Mouse (Mus musculus): ENCODE data around the gene Plekhg2. TPM values are rescaled to one million over a fixed set of nuclear protein-coding genes. Genes with fewer than 3 reads are reported as not detected.

Gene Plekhg2
- 130 to 140 TPM (median 135 TPM) in 4 replicates for total RNA-seq (2023; ENCODE audit: inconsistent age)

DNA sequence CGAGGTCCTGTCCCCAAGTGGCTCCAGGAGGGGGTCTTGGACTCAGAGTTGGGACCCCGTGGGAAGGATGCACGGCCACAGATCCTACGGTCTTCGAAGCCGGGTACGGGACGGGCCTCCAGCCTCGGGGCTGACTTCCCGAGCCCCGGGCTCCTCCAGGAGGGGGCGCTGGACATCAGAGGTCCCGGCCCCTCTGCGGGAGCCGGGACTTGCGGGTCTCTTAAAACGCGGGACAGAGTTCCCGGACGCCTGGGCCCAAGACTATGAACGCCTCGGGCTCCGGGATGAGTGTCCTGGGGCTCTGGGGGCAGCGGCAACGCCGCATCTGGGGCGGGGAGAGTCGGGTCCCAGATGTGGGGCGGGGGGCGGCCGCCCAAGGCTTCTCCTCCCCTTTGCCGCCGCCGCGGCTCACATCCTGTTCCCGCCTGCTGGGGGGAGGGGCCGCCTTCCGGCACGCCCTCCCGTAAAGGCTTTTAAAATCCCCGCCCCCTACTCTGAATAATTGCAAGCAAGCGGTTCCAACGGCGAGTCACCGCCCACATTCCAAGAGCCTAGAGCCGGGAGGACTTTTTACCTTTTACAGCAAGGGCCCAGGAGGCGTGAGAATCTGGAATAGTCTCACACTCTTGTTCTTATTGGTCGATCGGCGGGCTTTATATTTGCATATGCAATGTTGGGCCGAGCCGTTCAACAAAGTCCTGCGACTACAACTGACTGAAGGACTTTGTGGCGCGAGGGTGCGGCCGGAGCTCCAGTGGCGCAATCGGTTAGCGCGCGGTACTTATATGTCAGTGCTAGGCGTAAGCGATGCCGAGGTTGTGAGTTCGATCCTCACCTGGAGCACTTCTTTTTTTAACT, at the start of gene Plekhg2:
TSS of gene Plekhg2 (minus strand) at position 349 of the 858 bp plus-strand sequence.

DNA sequence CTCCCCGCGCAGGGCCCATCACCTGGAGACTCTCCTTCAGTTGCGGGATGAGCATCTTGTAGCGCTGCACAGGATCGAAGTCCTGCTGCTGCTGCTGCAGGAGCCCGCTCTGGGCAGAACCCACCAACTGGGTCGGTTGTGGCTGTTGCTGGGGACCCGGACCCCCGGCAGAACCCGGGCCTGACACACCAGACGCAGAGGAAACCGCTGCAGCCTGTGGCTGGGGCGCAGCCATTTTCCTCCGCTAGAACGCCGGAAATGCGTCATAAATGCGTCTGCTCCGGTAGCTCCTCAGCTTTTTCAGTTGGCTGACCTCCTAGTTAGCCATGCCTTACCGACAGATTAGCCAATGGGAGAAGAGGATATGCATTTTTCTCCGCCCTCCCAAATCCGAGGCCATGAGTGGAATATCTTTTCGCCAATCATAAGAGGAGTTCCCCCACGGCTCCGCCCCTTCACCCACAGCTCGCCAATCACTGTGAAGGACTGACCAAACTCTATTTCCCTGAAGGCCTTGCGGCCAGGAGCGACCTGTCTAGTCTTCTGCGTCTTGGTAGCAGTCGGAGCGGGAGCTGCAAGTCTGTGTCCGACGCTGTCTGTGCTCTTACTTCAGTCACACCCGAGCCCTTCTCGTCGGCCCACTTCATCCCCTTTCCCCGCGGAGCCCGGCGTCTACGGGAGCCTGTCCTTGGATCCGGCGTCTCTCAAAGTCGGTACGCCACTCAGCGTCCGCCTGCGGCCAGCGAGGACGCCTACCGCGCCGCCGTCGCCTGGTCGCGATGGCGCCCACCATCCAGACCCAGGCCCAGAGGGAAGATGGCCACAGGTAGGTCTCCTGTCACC, 20.3 kb upstream of the Plekhg2 start, which contains the start of the genes Med29 and Paf1:
TSS of gene Med29 (minus strand) at position 280 of the 843 bp plus-strand sequence.
TSS of gene Paf1 (plus strand) at position 523 of the 843 bp plus-strand sequence.

DNA sequence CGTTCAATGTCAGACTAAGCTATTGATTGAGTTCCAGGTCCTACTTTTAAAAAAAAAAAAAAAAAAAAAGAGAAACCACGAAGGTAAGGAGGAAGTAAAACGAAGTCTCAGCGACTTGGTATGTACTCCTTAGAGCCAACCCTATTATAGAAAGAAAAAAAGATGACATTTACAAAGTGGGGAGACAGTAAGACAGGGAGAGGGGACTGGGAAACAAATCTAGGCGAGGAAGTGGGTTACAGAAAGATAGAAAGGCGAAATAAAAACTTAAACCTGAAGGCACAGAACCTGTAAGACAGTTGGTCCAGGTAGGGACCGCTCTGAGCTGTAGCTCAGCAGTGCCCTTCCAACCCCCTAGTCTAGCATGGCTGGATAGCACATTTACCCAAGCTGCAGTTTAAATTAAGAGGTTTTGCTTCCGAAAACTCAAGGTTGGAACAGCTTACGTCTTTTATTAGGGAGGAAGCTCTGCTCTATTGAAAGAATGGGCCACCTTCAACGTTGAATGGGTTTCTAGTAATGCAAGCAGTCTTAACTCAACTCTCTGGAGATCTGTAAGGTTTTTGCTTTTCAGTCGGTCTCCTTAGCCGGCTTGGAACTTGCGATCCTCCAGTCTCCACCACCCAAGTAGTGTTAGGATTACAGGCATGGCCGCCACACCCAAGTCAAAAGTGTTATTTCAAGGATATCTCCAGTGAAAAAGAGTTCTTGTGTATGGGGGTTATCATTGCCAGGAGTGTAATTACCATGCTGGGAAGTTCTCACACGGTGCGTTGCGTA, 8.0 kb upstream of the Plekhg2 start, which contains the start of gene Zfp36:
TSS of gene Zfp36 (minus strand) at position 17 of the 780 bp plus-strand sequence.

DNA sequence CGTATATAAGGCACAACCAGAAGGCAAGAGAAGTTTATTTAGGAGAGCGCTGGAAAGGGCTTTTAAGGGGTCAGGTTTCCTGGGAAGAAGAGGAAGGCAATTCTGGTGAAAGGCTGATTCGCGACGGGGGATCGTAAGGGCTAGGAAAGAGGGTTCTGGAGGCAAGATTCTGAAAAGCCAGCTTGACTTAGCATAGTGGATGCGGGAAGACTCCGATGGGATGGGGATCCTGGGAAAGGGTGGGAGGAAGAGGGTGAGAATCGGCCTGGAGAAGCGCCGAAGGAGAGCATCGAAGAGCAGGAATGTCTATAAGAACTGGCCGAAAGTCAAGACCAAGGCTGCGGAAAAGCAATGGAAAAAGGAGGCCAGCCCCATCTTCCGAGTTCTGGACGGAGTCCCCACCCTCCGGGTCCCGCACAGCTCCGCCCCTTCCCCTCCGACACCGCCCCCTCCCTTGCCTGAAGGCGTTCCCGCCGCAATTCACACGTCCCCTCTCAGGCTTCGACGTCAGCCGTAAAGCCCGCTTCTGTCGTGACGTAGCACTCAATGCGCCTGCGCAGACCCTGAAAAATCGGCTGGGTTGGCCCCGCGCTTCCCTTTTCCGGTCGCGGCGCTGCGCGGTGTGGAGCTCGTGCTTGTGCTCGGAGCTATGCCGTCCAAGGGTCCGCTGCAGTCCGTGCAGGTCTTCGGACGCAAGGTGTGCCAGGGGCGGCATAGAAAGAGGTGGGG, 22.1 kb downstream of the Plekhg2 start, which contains the start of gene Rps16:
TSS of gene Rps16 (plus strand) at position 498 of the 729 bp plus-strand sequence.

DNA sequence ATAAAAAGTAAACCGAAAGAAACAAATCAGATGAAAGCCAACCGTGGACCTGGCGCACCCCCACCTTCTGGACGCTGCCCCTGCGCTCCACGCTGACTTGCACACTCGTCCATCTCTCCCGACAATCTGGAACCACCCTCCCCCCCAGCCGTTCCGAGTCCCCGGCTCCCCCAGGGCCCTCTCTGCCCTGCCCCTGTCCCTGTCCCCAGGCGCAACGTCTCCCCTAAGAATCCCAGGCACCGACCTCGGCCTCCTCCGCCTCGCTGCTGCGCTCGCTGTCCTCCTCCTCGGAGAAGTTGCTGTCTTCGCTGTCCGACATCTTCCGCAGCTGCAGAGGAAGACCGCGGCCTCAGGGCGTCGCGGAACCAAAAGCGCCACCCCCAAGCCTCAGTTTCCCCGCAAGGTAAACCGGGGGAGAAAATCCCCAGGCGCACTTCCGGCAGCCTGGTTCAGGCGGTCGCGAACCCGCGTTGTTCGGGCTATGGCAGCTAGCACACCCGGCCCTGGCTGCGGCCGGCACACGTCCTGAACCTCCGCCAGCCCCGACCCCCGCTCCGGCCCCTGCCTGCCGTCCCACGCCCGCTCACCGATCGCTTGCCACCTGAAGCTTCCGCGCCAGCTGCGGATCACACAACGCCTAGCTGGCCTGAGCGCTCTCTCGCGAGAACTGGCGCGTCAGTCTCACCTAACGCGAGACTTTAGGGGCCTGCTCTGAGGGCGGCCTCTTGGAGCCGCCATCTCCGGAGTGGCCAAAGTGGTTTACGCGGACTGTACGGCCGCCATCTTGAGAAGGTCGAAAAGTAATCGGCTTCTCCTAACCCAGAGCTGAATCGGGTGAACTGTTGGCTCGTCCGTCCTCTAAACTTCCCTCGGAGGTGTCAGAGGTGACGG, 34.0 kb downstream of the Plekhg2 start, which contains the start of gene Supt5:
TSS of gene Supt5 (minus strand) at position 639 of the 891 bp plus-strand sequence.

DNA sequence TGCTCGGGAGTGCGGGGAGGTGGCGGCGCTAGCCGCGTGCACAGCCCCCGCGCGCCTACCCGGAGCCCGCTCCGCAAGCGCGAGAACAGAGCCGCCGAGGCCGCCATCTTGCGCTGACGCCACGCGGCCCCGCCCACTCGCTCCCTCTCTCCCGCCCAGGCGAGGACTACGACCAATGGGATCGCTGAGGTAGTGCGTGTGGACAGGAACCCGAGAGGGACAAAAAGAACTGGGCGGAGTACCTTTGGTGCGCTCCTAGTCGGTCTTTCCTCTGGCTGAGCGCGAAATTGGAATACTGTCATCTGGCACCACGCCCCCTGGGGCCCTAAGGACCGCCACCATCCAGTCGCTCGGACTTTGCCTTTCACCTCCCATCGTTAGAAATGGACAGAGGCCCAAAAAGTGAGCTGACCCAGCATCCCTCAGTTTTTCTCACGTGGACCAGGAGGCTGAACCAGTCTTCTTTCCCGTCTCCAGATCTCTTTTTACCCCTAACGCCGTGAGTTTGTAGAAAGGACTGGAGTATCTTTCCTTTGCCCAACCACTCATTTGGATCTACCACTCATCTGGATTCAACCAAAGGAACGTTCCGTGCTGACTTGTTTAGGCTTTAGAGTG, 60.4 kb downstream of the Plekhg2 start, which contains the start of gene Timm50:
TSS of gene Timm50 (minus strand) at position 147 of the 618 bp plus-strand sequence.

Other genes with a start within 250 kb of the Plekhg2 start
- gene 9530053A07Rik, start 243.1 kb downstream of the Plekhg2 start, total RNA-seq (2023; ENCODE audit: inconsistent age), result not detected in 4 replicates
- gene Fbl, start 202.9 kb downstream of the Plekhg2 start, total RNA-seq (2023; ENCODE audit: inconsistent age), result 234 to 240 TPM (median 237 TPM) in 4 replicates
- 20.5 to 23.5 TPM (median 21.3 TPM) in 4 replicates for gene Dyrk1b, start 193.1 kb downstream of the Plekhg2 start, total RNA-seq (2023; ENCODE audit: inconsistent age)
- gene Eid2, start 104.7 kb downstream of the Plekhg2 start, total RNA-seq (2023; ENCODE audit: inconsistent age), result 1.1 to 1.7 TPM (median 1.2 TPM) in 4 replicates
- 2.6 to 4.1 TPM (median 3.5 TPM) in 4 replicates for gene Eid2b, start 94.9 kb downstream of the Plekhg2 start, total RNA-seq (2023; ENCODE audit: inconsistent age)
- gene Selenov, start 81.4 kb downstream of the Plekhg2 start, total RNA-seq (2023; ENCODE audit: inconsistent age), result not detected in 4 replicates
- gene Dll3, start 70.4 kb downstream of the Plekhg2 start, total RNA-seq (2023; ENCODE audit: inconsistent age), result not detected in 4 replicates
- gene Timm50, start 60.5 kb downstream of the Plekhg2 start, total RNA-seq (2023; ENCODE audit: inconsistent age), result 38.7 to 46.9 TPM (median 40.5 TPM) in 4 replicates
- gene Supt5, start 33.9 kb downstream of the Plekhg2 start, total RNA-seq (2023; ENCODE audit: inconsistent age), result 158 to 171 TPM (median 163 TPM) in 4 replicates
- 3,144 to 3,281 TPM (median 3,251 TPM) in 4 replicates for gene Rps16, start 21.9 kb downstream of the Plekhg2 start, total RNA-seq (2023; ENCODE audit: inconsistent age)
- 825 to 993 TPM (median 925 TPM) in 4 replicates for gene Zfp36, start 7.7 kb upstream of the Plekhg2 start, total RNA-seq (2023; ENCODE audit: inconsistent age)
- gene Med29, start 20.1 kb upstream of the Plekhg2 start, total RNA-seq (2023; ENCODE audit: inconsistent age), result 14.1 to 19.0 TPM (median 15.8 TPM) in 4 replicates
- 151 to 162 TPM (median 156 TPM) in 4 replicates for gene Paf1, start 20.4 kb upstream of the Plekhg2 start, total RNA-seq (2023; ENCODE audit: inconsistent age)
- gene Gmfg, start 64.8 kb upstream of the Plekhg2 start, total RNA-seq (2023; ENCODE audit: inconsistent age), result 241 to 264 TPM (median 247 TPM) in 4 replicates
- 0.93 to 1.6 TPM (median 1.2 TPM) in 4 replicates for gene Lrfn1, start 79.4 kb upstream of the Plekhg2 start, total RNA-seq (2023; ENCODE audit: inconsistent age)
- not detected in 4 replicates for gene Ifnl2, start 137.9 kb upstream of the Plekhg2 start, total RNA-seq (2023; ENCODE audit: inconsistent age)
- not detected in 4 replicates for gene Ifnl3, start 150.2 kb upstream of the Plekhg2 start, total RNA-seq (2023; ENCODE audit: inconsistent age)
- not detected in 4 replicates for gene Sycn, start 168.3 kb upstream of the Plekhg2 start, total RNA-seq (2023; ENCODE audit: inconsistent age)
- gene Nccrp1, start 174.7 kb upstream of the Plekhg2 start, total RNA-seq (2023; ENCODE audit: inconsistent age), result not detected in 4 replicates
- 49.3 to 52.1 TPM (median 50.5 TPM) in 4 replicates for gene Samd4b, start 225.5 kb upstream of the Plekhg2 start, total RNA-seq (2023; ENCODE audit: inconsistent age)
- 12.8 to 15.7 TPM (median 13.9 TPM) in 4 replicates for gene Pak4, start 225.6 kb upstream of the Plekhg2 start, total RNA-seq (2023; ENCODE audit: inconsistent age)